Mouse (Mus musculus) CD4-positive, CD25-positive, alpha-beta regulatory T cell, adult 2 months (primary cell): ENCODE results near the gene Arl3.

Experiments used
- DNase-seq: peaks from one replicate; pipeline ENCODE4 v3.0.0-alpha.2; 2012; ENCODE audit warnings: low read depth, low spot score

The Arl3 gene

GRCm38 (mm10) chr19:46518352-46518787 is 54.6 kb downstream of the Arl3 start:
- peak; percentile 67 for DNase-seq

- no peak for DNase-seq
These were observed 55.3 kb downstream of the Arl3 start for GRCm38 (mm10) chr19:46517529-46518351.

- DNase-seq: no peak
These were observed 56.1 kb downstream of the Arl3 start for GRCm38 (mm10) chr19:46516667-46517528.

- no peak for DNase-seq
These were observed 57.6 kb downstream of the Arl3 start for GRCm38 (mm10) chr19:46515287-46515821.

DNA sequence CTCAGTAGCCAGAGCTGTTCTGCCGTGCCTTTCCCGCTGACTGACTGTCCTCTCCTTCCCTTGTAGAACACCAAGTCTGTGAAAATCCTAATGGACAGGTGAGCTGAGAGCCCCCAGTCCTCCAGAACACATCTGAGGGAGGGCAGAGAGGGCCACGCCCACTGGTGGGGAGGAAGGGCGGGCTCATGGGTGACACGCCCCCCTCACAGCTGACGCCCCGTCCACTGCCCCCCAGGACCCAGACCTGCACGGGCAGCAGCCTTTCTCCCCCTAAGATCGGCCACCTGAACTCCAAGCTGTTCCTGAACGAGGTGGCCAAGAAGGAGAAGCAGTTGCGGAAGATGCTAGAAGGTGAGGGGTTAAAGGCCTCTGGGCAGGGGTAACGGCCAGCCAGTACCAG is 58.6 kb downstream of the Arl3 start:
- DNase-seq: no peak

DNA sequence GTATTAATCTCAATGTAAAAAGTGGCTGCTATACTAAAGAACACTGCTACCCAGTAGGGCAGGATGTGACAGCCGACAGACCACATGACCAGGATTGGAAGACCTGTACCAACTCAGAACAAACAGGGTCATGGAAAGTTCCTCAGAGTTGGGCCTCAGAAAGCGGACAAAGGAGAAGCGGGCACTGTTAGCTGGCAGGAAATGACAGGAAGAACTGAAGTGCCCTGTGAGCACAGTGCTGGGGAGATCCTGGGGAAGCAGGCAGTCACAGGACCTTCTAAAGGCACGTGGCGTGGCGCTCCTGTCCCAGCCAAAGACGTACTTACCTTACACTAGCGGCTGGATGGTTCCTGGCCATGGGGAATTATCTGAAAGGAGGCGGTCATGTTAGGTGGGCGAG is 61.7 kb downstream of the Arl3 start:
- DNase-seq: peak; percentile 75

DNA sequence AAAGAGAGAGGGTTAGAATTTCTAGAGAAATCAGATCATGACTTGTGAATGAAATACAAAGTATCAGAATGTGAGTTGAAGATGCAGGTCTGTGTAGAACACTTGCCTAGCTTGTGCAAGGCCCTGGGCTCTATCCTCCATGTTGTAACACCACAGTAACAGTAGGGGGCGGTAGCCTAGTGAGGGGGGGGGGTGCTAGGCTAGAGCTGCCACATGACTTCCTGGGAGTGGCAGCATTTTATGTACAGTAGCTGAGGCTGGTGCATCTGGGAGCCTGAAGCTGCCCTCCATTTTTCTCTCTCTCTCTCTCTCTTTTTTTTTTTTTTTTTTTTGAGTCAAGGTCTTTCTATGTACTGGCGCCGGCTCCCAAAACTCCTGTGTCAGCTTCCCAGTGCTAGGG is 62.2 kb downstream of the Arl3 start:
- DNase-seq: peak; percentile 82

GRCm38 (mm10) chr19:46510401-46510800 is 62.6 kb downstream of the Arl3 start:
- DNase-seq: no peak

GRCm38 (mm10) chr19:46509736-46510135 is 63.3 kb downstream of the Arl3 start:
- DNase-seq: no peak

- DNase-seq: peak; percentile 44
These were observed 63.8 kb downstream of the Arl3 start for GRCm38 (mm10) chr19:46509202-46509601.

GRCm38 (mm10) chr19:46508738-46509137 is 64.3 kb downstream of the Arl3 start:
- no peak for DNase-seq

- DNase-seq: no peak
These were observed 65.2 kb downstream of the Arl3 start for GRCm38 (mm10) chr19:46507806-46508205.

- no peak for DNase-seq
These were observed 65.8 kb downstream of the Arl3 start for GRCm38 (mm10) chr19:46507181-46507581.

- no peak for DNase-seq
These were observed 66.7 kb downstream of the Arl3 start for GRCm38 (mm10) chr19:46506372-46506717.

DNA sequence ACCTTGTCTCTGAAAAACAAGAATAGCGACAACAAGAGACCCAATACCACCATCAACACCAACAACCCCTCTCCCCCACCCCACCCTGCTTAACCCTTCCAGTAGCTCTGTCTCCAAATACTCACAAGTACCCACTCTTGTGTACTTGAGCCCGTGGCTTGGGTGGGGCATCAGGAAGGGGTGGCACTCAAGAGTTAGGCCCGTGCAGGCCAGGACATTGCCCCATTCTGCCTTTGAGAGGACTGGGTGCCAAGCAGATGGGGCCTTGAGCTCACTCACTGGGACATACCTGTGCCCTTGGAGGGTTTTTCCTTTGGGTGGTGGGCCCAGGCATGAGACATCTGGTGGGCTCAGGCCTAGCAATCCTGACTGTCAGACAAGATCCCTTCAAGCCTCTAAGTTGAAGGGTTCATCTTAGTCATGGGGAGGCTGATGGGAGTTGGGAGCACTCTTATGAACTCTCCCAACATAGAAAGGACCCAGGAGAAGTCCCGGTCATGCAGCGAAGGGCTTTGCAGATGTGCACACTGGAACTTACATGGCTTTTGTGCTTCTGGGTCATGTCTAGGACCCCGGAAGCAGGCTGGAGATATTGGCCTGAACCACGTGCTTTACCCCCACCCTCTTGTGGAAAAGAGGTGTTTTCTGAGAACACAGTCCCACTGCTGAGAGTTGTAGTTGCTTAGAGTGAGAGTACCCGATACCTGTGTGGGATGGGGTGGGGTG is 67.2 kb downstream of the Arl3 start:
- no peak for DNase-seq

DNA sequence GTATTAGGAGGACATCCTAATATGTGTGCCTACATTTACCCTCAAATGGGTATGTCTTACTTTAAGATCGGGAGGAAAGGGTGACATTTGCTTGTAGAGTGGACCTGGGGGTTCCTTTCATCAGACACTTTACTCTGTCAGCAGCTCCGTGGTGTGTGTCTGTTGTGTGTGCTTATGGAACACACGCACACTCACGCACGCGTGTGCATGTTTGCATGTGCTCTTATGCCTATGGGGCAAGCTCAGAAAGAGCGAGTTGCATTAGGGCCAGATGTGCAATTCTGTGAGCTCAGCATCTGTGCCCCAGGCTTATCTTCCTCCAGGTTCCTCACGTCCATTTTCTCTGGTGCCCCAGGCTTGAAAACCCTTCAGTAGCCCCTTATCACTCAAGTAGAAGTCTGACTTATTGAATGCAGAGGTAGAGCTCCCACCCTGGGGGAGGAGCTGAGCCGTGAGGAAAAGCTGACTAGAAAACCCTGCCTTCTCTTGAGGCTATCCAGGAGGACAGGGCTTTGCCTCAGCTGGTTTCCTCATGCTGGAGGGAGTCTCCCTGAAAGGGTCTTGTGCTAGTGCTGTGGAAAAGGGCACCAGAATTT is 68.1 kb downstream of the Arl3 start:
- no peak for DNase-seq

- peak; percentile 59 for DNase-seq
These were observed 68.9 kb downstream of the Arl3 start for GRCm38 (mm10) chr19:46504085-46504552.

DNA sequence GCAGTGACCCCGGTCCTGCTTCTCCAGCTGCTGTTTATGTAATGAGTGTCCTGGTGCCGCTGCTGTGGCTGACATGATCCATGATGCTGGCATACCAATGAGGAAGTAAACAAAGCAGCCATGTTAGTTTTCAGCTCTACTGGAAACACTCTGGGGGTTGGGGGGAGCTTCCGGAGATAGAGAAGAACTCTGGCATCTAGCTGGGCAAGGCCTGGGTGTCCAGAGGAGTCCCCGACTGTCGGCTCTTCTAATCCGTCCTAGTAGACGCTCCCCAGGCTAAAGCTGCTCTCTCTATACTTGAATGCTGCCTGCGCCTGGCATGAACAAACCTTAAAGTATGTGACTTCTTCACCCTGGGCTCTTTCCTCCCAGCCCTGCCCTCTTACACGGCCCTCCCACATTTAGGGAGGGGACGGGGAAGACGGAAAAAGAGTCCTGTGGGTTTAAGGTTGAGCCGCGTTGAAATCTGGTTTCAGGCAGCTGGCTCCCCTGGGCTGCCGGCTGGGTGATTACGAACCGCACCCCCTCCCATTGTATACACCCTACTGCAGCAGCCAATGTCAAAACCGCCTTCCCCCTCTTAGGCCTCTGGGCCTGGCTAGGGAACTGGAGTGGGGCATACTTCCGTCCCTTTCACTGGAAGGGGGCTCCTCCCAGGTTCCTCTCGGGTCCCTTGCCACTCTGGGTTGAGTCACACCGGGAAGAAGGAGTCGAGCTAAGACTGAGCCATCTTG is 69.5 kb downstream of the Arl3 start:
- DNase-seq: peak; percentile 88

DNA sequence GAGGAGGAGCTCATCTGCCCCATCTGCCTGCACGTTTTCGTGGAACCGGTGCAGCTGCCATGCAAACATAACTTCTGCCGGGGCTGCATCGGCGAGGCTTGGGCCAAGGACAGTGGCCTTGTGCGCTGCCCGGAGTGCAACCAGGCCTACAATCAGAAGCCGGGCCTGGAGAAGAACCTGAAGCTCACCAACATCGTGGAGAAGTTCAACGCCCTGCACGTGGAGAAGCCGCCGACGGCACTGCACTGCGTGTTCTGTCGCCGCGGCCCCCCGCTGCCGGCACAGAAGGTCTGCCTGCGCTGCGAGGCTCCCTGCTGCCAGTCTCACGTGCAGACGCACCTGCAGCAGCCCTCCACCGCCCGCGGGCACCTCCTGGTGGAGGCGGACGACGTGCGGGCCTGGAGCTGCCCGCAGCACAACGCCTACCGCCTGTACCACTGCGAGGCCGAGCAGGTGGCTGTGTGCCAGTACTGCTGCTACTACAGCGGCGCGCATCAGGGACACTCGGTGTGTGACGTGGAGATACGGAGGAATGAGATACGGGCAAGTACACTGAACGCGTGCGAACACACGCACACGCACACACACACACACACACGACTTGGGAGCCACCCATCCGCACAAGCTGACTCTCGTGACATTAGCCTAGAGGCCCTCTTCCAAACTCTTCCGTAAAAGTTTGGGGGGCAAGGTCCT is 70.4 kb downstream of the Arl3 start:
- DNase-seq: peak; percentile 92

- DNase-seq: peak; percentile 81
These were observed 70.9 kb downstream of the Arl3 start for GRCm38 (mm10) chr19:46502069-46502455.
